Mouse (Mus musculus): ENCODE measurements around the gene Adam12. TPM values are rescaled to one million over a fixed set of nuclear protein-coding genes. Genes with fewer than 3 reads are reported as not detected.

Adam12 gene
- polyA plus RNA-seq, 1 experiment from 2014 or later: 2.6 TPM

- Histone ChIP-seq H3K36me3 (no peaks in the 10 kb centered on the region), H3K9ac (no peak overlapping the region), H3K27me3 (0 out of 2 replicates have a peak, but pooled peaks cover 3% of the 10 kb centered on the region), H3K4me2 (no peak overlapping the region), H3K4me3 (no peak overlapping the region), H3K4me1 (replicated peaks) (0 out of 2 replicates have a peak, but pooled peaks cover 3% of the 10 kb centered on the region), H3K9me3 (no peaks in the 10 kb centered on the region), H3K27ac (no peak overlapping the region)
- ATAC-seq (ENCODE audit: low FRiP score): no peak
- 95% methylated on average over 6 of the region's 6 CpGs for WGBS
These were observed 369.7 kb downstream of the Adam12 start for GRCm38 (mm10) chr7:133862233-133862632.

DNA sequence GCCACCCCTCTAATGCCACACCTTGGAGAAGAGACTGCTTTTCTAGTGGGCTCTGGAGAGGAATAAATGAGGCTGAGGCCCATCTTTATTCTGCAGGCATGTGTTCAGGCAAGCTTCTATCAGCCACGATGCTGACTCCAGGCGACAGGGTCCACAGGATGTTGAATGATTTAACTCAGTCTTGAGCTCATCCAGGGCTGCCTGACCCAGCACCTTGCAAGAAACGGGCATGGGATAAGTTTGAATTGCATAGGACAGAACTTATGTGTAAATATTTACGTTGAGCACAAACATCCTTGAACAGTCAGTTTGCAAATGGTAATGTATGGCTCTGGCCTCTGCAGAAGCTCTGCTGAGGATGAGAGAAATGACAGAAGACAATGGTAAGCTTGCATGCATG is 372.4 kb downstream of the Adam12 start:
- WGBS: 83% methylated on average over 4 of the region's 4 CpGs
- no peak for ATAC-seq (ENCODE audit: low FRiP score)
- Histone ChIP-seq H3K4me2 (no peak overlapping the region), H3K4me3 (no peak overlapping the region), H3K36me3 (no peaks in the 10 kb centered on the region), H3K27me3 (0 out of 2 replicates have a peak, but pooled peaks cover 3% of the 10 kb centered on the region), H3K9ac (no peak overlapping the region), H3K4me1 (replicated peaks) (peaks cover 6% of the 10 kb centered on the region; the same call in 1 of the 2 replicates), H3K9me3 (no peaks in the 10 kb centered on the region), H3K27ac (no peak overlapping the region)

GRCm38 (mm10) chr7:133858506-133858905 is 373.4 kb downstream of the Adam12 start:
- Histone ChIP-seq H3K4me1 (replicated peaks) (peaks cover 3% of the 10 kb centered on the region; the same call in 1 of the 2 replicates), H3K27me3 (0 out of 2 replicates have a peak, but pooled peaks cover 3% of the 10 kb centered on the region), H3K4me2 (no peak overlapping the region), H3K9ac (no peak overlapping the region), H3K27ac (no peak overlapping the region), H3K36me3 (no peaks in the 10 kb centered on the region), H3K4me3 (no peak overlapping the region), H3K9me3 (no peaks in the 10 kb centered on the region)
- no peak for ATAC-seq (ENCODE audit: low FRiP score)
- WGBS: 92% methylated on average over 3 of the region's 3 CpGs

GRCm38 (mm10) chr7:133856278-133856677 is 375.7 kb downstream of the Adam12 start:
- H3K4me2 ChIP-seq: no peak overlapping the region
- ATAC-seq (ENCODE audit: low FRiP score): 0 out of 2 replicates have a peak, but pooled peaks have one; percentile 43
- H3K9me3 ChIP-seq: no peaks in the 10 kb centered on the region

GRCm38 (mm10) chr7:133850735-133851134 is 381.2 kb downstream of the Adam12 start:
- Histone ChIP-seq H3K36me3 (no peaks in the 10 kb centered on the region), H3K27me3 (no peaks in the 10 kb centered on the region), H3K4me2 (no peak overlapping the region), H3K4me1 (replicated peaks) (no peaks in the 10 kb centered on the region), H3K9me3 (no peaks in the 10 kb centered on the region), H3K9ac (no peak overlapping the region), H3K27ac (no peak overlapping the region), H3K4me3 (no peak overlapping the region)
- no peak for ATAC-seq (ENCODE audit: low FRiP score)

More at GRCm38 (mm10) chr7:133856278-133856677, 375.7 kb downstream of the Adam12 start:
- H3K36me3 ChIP-seq: no peaks in the 10 kb centered on the region
- H3K4me3 ChIP-seq: no peak overlapping the region
- WGBS: 25% methylated on average over 3 of the region's 3 CpGs
- 0 out of 2 replicates have a peak, but pooled peaks cover 3% of the 10 kb centered on the region for H3K27me3 ChIP-seq
- H3K27ac ChIP-seq: no peak overlapping the region
- H3K9ac ChIP-seq: no peak overlapping the region; the same call in 1 of the 2 replicates
- peaks cover 3% of the 10 kb centered on the region; the same call in 1 of the 2 replicates for H3K4me1 ChIP-seq (replicated peaks)

GRCm38 (mm10) chr7:133848180-133848579 is 383.8 kb downstream of the Adam12 start:
- Histone ChIP-seq H3K36me3 (no peaks in the 10 kb centered on the region), H3K9me3 (no peaks in the 10 kb centered on the region), H3K27me3 (no peaks in the 10 kb centered on the region), H3K9ac (no peak overlapping the region), H3K4me2 (no peak overlapping the region), H3K4me3 (no peak overlapping the region), H3K4me1 (replicated peaks) (no peaks in the 10 kb centered on the region), H3K27ac (no peak overlapping the region)
- no peak for ATAC-seq (ENCODE audit: low FRiP score)
- WGBS: 62% methylated on average over 2 of the region's 2 CpGs

DNA sequence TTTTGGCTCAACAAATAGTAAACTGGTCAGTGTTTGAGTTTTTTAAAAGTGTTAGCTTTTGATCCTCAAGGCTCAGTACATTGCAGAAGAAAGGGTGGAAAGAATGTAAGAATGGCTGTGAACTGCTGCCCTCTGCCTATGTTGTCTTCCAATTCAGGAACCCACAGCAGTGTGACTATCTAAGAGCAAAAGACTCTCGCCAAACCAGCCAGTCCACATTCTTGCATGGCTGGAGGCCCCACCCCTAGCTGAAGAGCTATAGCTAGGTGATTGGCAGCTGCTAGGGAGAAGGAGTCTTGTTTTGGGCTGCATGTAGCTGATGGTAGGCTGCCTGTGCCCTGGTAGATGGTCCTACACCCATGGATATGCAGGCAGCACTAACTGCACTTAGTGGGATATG is 384.8 kb downstream of the Adam12 start:
- Histone ChIP-seq H3K36me3 (no peaks in the 10 kb centered on the region), H3K9ac (no peak overlapping the region), H3K4me2 (no peak overlapping the region), H3K27me3 (no peaks in the 10 kb centered on the region), H3K9me3 (no peaks in the 10 kb centered on the region), H3K4me1 (replicated peaks) (no peaks in the 10 kb centered on the region), H3K4me3 (no peak overlapping the region), H3K27ac (no peak overlapping the region)
- WGBS: 24% methylated on average over 1 of the region's 1 CpGs
- ATAC-seq (ENCODE audit: low FRiP score): no peak

DNA sequence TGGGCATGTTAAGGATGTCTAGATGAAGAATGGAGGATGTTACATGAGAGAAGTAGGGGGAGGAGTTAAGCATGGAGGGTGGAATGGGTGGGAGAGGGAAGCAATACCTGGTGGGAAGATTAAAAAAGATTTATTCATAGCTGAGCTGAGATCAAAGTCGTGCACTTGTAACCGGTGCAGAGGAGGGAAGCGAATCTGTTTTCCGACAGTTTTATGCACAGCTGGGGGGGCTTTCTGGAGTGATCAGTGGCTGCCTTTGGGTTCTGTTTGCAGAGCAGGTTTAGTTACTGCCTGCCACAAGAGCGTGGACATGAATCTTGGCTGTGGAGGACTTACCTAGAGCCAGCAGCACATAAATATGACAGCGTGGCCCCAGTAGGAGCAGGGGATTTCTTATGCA is 389.9 kb downstream of the Adam12 start:
- no peaks in the 10 kb centered on the region for H3K4me1 ChIP-seq (replicated peaks)
- no peak overlapping the region for H3K4me3 ChIP-seq
- H3K9ac ChIP-seq: no peak overlapping the region
- H3K27me3 ChIP-seq: no peaks in the 10 kb centered on the region
- no peaks in the 10 kb centered on the region for H3K9me3 ChIP-seq
- H3K36me3 ChIP-seq: no peaks in the 10 kb centered on the region
- H3K27ac ChIP-seq: no peak overlapping the region
- no peak overlapping the region for H3K4me2 ChIP-seq
- ATAC-seq (ENCODE audit: low FRiP score): no peak
- WGBS: 74% methylated on average over 6 of the region's 6 CpGs

DNA sequence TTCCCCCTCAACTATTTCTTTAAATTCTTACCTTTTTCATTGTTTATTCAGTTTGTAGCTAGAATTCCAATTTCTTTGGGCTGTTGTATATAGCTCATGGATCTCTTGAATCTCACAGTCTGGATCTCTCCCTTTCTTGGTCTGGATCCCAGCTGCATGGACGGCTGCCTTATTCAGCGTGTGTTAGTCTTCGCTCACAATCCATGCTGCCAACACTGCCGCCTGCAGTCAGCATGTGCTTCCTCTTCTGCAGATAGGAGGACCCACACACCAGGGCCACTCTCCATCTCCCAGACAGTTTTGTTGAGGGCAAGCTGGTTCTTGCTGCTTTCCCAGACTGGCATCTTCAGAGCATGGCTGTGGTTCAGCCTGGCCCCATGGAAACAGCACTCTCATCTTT is 392.4 kb downstream of the Adam12 start:
- Histone ChIP-seq H3K27ac (no peak overlapping the region), H3K27me3 (no peaks in the 10 kb centered on the region), H3K36me3 (no peaks in the 10 kb centered on the region), H3K9me3 (no peaks in the 10 kb centered on the region), H3K4me1 (replicated peaks) (no peaks in the 10 kb centered on the region), H3K4me3 (no peak overlapping the region), H3K4me2 (no peak overlapping the region), H3K9ac (no peak overlapping the region)
- 89% methylated on average over 4 of the region's 4 CpGs for WGBS
- no peak for ATAC-seq (ENCODE audit: low FRiP score)

Small RNA genes within 50 kb of the gene (microRNA-seq; reads per million reads assigned to microRNA genes)
- not detected for gene Gm23631

Other genes with a start within 250 kb of the Adam12 start
- 0.17 and 0.27 TPM in 2 replicates for gene D7Ertd443e, start 153.5 kb upstream of the Adam12 start, polyA plus RNA-seq (2015; fragmentation: Nextera tagmentation; extraction: Ambion mirVana)